Mouse (Mus musculus) urinary bladder, postnatal 25 days (tissue): ENCODE measurements at regions not wholly inside any gene's neighbourhood (a gene's known extent, or its start where the extent isn't known, plus 50 kb on each side); places are given as distances from the start of the nearest gene placed in this dataset.

Source experiments
- DNase-seq: peaks from one replicate; pipeline ENCODE4 v3.0.0; 2022; ENCODE audit warnings: low spot score

DNA sequence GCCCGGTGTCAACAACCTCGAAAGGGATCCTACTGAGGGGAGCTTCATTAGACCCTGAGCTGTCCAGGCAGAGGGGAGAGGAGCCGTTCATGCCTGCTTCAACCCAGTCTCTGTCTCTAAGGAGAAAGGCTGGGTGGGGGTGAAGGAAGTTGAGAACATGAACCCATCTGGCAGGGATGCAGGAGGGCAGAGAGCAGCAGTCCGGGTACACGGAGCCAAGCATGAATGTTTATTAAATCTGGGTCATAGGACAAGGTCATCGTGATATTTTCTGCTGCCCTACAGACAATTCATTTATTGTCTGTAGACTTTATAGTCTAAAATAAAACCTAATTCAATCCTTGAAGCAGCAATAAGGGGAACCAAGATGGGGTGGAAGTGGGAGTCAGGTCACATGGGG lies 105.2 kb upstream of the Tle3 start:
- no peak for DNase-seq

DNA sequence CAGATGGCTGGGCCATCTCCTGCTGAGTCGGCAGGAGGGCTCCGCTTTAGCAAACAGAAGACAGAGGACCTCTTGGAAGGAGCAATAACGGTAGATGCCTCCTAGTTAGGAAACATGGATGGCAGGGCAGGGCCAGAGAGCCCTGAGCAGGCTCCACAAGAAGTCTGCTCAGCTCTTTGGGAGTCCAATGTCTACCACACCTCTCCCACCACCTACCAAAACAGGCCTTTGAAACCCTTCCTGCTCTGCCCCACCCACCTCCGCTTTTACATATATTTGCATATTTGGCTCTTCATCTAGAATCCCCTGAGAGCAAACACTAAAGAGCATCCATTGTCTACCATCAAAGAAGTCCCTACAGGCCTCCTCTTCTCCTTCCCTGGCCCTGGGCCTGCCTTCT lies 104.6 kb upstream of the Tle3 start:
- no peak for DNase-seq

DNA sequence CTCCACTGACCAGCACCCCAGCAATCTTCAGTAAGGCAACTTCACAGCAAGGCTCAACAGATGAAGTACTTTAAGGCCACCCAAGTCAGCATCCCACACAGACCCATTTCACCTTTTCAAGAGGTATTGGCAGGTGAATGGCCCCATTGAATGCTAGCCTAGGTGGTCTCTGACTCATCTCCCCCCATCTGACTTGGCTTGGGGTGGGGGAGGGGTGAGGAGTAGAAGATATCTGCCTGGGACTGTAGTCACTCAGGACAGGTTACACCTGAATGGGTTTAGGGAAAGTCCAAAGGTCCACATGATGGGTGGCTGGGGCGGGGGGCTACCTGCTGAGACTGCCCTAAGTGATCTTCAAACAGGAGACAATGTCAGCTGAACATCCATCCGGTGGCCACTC lies 104.0 kb upstream of the Tle3 start:
- DNase-seq, result no peak

DNA sequence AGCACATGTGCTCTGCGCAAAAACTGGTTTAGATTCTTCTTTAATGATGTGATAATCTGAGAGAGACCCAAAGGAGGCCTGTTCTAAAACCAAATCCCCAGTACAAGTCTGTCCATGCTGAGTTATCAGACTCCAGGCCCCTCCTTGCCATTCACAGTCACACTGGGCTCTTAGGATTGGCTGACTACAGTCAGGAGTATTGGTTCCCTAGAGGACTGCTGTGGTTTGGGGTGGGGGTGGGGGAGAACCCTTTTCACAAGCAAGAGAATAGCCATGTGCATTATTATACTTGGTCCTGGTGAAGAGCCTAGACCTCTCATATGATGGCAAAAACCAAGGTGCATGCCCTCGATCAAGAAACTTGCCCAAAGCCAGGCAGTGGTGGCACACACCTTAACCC lies 103.5 kb upstream of the Tle3 start:
- no peak for DNase-seq

DNA sequence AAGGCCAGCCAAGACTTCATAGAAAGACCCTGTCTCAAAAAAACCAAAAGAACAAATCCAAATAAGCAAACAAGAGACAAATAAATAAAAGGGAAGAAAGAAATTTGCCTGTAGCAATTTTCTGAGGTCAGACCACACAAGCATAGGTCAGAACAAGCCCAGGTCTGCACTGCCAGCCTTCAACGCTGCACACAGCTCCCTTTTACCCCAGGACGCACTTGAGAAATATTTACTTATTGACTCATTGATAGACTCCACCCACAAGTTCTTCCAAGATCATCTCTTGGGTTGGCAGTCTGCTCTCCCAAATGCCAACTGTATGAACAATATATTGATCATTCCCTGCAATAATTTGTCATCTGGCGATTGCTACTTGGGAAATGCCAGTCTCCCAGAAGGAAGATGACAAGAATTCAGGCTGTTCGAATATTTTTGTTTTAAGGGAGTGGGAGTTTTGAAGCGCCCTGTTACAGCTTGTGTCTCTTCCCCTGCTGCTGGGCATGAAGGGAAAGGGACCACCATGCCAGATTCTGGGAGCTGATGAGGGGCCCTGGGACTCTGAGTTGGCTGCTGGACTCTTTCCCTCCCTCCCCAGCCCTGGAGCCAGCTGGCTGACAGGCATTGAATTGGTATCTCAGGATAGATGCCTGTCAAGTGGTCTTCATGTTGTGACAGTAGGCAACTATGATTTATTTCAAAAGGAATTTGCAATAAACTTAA lies 102.9 kb upstream of the Tle3 start:
- DNase-seq, result no peak

DNA sequence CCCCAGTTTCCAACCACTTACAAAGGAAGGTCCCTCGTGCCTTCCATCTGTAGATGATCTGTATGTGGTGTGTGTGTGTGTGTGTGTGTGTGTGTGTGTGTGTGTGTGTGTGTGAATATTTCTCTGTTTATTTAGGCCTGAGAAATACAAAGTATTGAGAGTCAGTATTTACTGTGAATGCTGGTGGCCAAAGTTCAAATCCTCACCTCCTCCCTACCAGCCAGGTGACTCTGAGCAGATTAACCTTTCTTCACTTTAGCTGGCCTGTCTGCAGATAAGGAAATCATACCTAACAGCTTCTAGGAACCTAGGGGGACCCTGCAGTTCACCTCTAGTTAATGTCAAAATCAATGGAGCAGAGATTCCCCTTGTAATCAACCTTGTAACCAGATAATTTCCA lies 100.9 kb upstream of the Tle3 start:
- DNase-seq, result no peak

DNA sequence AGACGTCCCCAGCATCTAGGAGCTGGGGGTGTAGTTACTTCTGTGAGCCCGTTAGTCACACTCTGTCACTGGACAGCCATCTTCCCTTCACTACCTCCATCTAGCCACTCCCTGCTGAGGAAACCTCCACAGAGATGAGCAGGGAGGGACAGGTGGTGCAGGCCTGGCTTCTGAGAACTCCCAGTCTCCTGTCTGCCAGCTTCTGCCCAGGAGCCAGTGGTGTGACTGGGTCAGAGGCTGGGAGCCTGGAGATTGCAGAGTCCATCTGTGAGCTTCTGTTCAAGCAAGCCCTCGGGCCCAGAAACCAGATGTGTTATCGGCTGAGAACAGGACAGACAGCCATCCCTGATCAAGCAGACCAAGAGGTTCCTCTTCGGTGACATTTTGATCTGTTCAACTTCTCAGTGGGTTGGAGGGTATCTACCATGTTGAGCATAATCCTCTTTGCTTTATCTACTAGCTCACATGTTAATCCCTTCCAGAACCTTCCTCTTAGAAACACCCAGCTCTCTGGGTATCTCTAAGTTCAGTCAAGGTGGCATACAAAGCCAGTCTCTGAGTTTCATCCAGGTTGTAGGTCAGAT lies 100.3 kb upstream of the Tle3 start:
- DNase-seq, result no peak

DNA sequence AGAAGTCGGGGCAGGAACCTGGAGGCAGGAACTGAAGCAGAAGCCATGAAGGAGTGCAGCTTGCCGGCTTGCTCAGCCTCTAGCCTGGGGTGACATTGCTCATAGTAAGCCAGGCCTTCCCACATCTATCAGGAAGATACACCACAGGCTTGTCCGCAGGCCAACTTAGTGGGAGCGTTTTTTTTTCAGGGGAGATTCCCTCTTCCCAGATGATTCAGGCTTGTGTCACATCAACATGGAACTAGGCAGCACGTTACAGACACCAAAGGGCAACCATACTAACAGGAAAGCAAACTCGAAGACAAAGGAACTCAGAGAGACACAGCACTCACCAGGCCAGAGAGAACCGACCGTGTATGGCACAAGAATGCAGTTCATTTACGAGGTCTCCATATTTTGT lies 98.1 kb upstream of the Tle3 start:
- no peak for DNase-seq

DNA sequence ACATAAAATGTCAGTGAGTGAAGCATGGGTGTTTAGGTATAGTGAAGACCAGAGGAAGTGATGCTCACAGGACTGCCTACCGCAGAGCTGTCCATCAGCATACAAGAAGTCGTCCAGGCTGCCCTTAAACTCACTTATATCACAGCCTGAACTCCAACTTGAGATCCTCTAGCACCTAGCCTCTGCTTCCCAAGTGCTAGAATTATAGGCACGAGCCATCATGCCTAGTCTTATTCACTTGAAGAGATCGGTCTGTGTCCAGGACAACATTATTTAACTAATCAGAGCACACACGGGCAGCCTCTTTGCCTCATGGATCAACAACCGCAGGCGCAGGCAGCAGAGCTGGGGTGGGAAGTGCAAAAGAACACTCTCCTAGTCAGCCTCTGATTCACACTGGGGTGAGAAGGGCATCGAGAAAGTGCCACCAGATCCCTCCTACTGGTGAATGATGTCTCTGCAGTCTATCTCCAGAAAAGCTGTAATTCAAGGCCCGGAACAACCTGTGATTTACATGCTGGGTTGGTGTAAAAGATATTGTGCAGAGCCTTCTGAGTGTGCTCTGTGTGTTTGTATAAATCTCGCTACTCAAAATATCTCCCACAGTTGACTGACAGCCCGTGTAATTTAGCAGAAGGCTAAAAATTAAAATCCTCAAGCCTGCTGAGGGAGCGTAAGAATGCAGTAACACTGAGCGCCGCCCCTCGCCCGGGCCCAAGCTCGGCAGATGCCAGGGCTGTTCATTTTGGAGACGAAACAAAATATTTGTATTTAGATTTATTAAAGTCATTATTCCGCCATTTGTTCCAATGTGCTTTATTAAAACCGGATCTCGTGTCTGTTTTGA lies 94.6 kb upstream of the Tle3 start:
- DNase-seq, result no peak

DNA sequence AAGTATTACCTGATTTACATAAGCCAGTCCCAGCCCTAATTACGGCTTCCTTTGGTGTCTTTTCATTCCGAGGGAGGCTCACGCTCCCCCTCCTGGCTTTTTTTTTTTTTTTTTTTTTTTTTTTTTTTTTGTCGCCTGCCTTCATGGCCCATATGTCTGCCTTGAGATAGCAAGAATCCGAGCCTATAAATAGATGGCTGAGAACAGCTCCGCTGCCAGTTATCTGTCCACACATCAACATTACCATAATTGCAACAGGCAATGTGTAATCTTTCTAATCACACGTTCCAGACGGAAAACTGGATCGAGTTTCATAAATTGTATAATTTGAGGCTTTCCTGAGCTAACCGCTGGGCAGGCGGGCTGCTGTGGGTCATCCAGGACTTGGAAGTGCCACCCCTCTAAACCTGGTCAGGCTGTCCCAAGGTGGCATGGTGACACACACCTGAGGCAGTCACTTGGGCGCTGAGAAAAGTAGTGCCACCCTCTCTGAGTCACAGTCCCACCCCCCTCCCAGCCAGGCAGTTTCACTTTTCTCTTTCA lies 93.9 kb upstream of the Tle3 start:
- no peak for DNase-seq

DNA sequence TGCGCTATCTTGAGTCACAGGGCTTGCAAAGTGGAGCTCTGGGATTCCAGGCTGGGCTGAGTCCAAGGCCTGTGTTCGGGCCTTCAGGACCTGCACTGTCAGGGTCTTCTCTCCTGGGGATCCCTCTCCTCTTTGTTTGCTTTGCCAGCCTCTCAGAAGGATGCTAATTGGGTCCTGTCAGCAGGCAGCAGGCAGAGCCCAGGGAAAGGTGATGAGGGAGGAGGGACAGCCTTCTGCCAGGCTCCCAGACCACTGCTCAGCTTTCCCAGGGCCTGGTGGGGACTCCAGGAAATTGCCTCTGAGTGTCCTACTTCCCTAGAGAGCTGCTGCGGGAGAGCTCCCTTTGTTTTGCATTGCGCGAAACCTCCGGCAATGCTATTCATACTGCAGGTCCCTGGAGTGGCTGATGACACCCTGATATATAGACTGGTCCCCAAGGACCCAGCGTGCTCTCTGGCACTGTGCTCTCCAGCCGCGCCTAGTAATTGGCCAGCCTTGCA lies 93.1 kb upstream of the Tle3 start:
- DNase-seq, result no peak

DNA sequence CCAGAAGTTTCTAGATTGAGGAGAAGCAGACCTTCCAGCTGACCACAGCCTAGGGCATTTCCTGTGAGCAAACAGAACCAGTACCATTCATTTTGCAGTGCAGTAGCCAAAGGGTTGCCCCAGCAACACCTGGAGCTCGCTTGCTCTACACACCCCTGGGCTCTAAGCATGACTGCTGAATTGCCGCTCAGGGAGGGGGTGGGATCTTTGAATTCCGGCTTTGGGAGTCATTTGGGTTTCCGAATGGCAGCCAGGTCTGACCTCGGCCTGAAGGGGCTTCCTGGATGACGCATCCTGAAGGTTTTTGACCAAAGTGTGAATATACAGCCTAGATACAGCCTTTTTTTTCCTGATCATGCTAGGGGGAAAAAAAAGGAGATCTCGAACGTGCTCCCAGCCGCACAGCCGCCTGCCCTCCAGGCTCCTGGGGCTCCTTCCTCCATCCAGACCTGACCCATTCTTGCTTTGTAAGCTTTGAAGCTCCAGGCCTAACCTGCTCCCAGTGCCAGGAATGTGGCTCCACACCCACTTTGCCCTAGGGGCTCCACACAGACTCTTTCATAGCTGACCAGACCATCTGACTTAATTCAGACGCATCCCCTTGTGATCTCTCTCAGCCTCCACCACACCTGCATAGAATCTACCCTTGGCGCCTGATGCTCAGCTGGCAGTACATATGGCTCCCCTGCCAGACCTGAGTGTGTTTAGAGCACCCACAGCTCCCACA lies 91.1 kb upstream of the Tle3 start:
- DNase-seq, result no peak

DNA sequence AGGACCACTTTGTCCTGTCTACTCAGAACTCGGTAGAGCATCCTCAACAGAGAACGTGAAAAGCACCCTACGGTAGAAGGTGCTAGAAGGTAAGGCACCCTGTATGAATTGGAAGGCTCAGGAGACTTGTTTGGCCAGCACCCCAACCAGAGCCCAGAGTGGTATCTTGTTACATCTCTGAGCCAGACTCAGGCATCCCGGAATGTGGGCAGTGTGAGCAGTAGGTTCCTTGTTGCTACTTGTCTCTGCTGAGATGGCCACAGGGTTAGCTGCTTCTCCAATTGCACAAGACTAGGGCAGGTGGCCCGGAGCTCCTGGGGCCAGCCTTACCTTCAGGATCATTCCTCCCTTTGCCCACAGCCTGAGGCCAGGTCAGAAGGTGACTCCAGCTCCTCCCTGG lies 88.9 kb upstream of the Tle3 start:
- no peak for DNase-seq

DNA sequence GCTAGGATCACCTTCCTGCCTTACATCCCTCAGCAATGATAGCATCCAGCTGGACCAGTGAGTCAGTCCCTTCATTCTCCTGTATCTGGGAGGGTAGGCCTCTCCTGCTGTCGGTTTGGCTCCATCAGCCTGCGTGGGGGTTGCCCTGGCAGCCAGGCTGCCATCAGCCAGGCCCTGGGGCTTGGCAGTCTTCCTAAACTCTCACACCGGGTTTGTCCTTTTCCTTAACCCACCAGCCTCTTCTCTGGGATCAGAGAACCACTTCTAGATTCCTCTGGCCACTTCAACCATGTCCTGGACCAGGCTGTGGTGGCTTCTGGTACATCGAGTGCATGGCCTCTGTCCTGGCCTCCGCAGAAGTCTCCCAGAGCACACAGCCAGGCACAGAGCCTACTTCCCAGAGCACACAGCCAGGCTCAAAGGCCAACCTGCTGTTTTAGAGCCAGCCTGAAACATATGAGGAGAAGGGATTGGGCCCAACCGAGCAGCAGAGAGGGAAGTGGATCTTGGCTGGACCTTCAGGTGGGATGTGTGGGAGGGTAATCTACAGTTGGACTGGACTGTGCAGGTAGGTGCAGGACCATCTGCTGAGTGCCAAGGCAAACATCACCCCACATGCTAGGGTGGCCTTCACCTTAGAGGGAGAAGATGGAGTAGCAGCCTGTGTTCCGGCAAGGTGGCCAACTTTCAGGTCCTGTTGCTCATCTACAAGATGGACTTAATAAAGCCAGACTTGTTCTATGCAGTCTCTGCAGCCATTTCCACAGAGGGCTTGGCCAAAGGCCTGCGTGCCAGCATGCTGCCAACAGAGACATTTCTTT lies 87.8 kb upstream of the Tle3 start:
- DNase-seq, result no peak

DNA sequence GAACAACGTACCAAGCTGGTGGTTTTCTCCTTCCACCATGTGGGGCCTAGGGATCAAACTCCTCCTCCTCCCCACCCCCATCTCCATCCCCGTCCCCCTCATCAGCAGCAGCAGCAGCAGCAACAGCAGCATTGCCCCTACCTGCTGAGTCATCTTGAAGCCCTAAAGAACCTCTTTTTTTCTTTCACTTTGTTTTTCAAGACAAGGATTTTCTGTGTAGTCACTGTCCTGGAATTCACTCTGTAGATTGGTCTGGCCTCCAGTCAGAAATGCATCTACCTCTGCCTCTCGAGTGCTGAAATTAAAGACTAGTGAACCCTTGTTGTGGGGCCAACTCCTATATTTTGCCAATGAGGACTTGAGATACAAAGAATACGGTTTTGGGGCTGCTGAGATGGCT lies 85.6 kb upstream of the Tle3 start:
- DNase-seq, result no peak

DNA sequence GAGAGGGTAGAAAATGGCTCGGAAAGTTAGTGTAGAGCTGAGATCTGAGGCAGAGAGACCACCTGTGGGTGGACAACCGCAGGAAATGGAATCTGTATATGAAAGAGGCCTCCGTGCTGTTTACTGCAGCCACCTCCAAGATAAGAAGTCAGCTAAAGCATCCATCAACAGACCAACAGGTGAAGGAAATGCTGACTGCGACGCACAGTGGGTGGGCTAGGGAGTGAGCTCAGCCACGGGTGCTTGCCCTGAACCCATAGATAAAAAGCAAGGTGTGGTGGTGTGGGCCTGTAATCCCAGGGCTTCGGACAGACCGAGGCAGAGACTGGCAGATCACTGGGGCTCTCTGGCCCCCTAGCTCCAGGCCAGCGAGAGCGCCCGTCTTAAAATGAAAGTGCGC lies 83.0 kb upstream of the Tle3 start:
- DNase-seq, result no peak

DNA sequence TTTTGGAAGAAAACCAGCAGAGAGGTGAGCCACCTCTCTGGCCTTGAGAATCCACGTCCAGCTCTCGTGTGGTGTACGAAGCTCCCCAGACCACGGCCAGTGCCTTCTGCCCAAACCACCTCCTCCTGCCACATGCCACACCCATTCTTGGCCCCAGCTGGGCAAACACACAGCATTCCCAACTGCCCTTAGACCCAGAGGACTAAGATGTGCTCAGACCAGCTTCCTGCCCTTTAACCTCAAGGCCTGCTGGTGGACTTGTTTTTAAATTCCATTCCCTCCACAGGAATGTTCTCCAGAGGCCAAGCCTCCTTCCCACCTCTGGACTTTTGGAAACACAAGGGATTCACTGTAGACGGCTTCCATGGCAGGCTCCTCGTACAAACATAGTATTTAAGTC lies 82.5 kb upstream of the Tle3 start:
- DNase-seq, result no peak

DNA sequence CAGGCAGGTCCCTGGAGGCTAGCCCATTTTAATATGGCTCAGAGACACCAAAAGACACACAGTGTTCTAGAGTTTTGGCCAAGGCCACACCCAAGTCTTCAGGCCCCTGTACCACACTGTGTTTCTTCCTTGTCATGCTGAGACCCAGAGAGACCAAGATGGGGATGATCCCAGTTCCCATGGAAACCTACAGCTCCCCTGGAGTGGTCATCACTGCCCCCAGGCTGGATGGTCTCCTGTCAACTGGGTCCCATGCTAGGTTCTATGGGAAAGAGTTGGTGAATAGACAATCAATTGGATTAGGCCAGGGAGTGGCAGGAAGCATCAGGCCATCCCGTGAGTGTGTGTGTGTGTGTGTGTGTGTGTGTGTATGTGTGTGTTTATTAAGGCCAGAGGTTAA lies 80.5 kb upstream of the Tle3 start:
- no peak for DNase-seq

DNA sequence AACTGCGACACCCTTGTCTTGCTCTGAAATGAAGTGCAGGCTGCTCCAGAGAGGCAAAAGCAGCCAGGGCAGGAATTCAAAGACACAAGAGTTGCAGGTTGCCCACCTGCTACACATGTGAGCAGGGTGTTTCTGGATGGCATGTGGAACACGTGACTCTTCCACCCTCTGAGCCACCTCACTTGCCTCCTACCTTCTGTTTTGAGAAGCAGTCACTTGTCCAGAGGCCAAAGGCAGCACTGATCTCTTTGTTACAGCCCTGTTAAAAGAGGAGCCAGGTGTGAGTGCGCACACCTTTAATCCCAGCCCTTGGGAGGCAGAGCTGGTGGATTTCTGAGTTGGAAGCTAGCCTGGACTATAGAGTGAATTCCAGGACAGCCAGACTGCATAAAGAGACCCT lies 79.7 kb upstream of the Tle3 start:
- DNase-seq, result no peak

DNA sequence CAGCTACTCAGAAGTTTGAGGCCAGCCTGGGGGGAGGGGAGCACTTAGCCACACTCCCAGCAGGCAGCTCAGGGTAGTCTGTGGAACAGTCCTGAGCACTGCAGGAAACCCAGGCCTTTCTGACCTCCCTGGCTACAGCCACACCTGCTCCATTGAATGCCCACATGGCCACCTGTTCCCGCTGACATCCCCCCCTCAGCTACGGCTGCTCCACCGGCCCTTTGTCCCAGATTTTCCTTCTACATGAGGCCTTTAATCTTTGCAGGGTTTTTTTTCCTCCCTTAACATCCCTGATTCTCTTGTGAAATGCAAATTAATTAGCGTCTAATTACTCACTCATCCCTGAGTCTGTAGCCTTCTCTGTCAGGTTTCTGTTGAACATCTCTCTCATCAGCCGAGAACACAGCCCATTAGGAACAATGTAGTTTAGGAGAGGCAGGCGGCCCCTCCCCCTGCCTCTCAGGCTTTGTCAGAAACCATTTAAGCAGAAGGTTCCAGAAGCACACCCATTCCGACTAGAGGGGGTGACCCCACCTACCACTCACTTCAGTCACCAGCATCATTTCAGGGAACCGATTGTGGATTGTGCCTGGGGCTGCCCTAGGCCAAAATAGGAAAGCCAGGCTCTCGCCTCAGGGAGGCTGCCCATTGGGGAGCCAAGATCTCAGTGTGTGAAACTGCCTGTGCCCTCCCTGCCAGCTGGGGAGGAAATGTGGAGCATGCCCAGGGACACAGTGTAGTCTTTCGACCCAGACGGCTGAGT lies 78.8 kb upstream of the Tle3 start:
- DNase-seq, result no peak

DNA sequence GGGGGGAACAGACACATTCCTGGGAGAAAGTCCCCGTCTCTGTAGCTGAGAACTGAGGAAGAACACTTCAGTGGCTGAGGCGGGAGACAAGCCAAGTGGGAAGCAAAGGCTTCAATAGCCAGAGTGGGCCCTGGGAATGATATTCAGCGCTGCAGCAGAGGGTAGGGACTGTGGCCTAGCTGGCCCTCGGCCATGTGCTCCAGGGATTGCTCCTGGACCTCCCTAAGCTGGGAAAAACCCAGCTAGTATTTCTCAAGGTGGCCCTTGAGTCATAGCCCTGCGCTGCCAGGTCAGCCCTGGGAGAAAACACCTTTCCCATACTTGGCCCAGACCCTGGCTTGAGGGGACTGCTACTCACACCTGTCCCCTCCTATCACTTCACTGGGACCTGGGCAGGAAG lies 77.2 kb upstream of the Tle3 start:
- DNase-seq, result no peak
